Mouse (Mus musculus): ENCODE measurements around the gene Maz. TPM values are rescaled to one million over a fixed set of nuclear protein-coding genes. Genes with fewer than 3 reads are reported as not detected.

Gene Maz
- polyA plus RNA-seq, 1 experiment, result 161 TPM

GRCm38 (mm10) chr7:127030172-127030571 lies 3.3 kb upstream of the Maz start:
- H3K27ac ChIP-seq (ENCODE audit: insufficient read depth, low read depth, low read length), result no peak overlapping the region
- no peak overlapping the region for H3K4me3 ChIP-seq (ENCODE audit: insufficient read depth, low read length)
- peaks cover 10% of the 10 kb centered on the region for H3K4me1 ChIP-seq (ENCODE audit: control insufficient read depth, insufficient read depth, low read length)
- no peak for TF ChIP-seq CTCF (IDR thresholded peaks at IDR 0.05; ENCODE audit: low read depth, low read length)
- no peak for TF ChIP-seq POLR2A (IDR thresholded peaks at IDR 0.05; ENCODE audit: borderline replicate concordance, low read depth, low read length)

GRCm38 (mm10) chr7:127027885-127028284 lies 1.0 kb upstream of the Maz start:
- Histone ChIP-seq H3K27ac (ENCODE audit: insufficient read depth, low read depth, low read length) (peak overlapping the region; percentile 91), H3K4me1 (ENCODE audit: control insufficient read depth, insufficient read depth, low read length) (peaks cover 19% of the 10 kb centered on the region), H3K4me3 (ENCODE audit: insufficient read depth, low read length) (peak overlapping the region; percentile 62)
- TF ChIP-seq POLR2A (IDR thresholded peaks at IDR 0.05; ENCODE audit: borderline replicate concordance, low read depth, low read length), result no peak
- no peak for TF ChIP-seq CTCF (IDR thresholded peaks at IDR 0.05; ENCODE audit: low read depth, low read length)

GRCm38 (mm10) chr7:127026616-127026983 lies 237 bp downstream of the Maz start:
- TF ChIP-seq POLR2A (IDR thresholded peaks at IDR 0.05; ENCODE audit: borderline replicate concordance, low read depth, low read length), result no peak
- no peak for TF ChIP-seq CTCF (IDR thresholded peaks at IDR 0.05; ENCODE audit: low read depth, low read length)
- H3K4me3 ChIP-seq (ENCODE audit: insufficient read depth, low read length), result peak overlapping the region; percentile 76
- peaks cover 30% of the 10 kb centered on the region for H3K4me1 ChIP-seq (ENCODE audit: control insufficient read depth, insufficient read depth, low read length)
- peak overlapping the region; percentile 94 for H3K27ac ChIP-seq (ENCODE audit: insufficient read depth, low read depth, low read length)

GRCm38 (mm10) chr7:127026161-127026600 lies 656 bp downstream of the Maz start:
- TF ChIP-seq CTCF (IDR thresholded peaks at IDR 0.05; ENCODE audit: low read depth, low read length) (no peak), POLR2A (IDR thresholded peaks at IDR 0.05; ENCODE audit: borderline replicate concordance, low read depth, low read length) (no peak)
- peak overlapping the region; percentile 94 for H3K27ac ChIP-seq (ENCODE audit: insufficient read depth, low read depth, low read length)
- H3K4me3 ChIP-seq (ENCODE audit: insufficient read depth, low read length), result peak overlapping the region; percentile 76
- peaks cover 31% of the 10 kb centered on the region for H3K4me1 ChIP-seq (ENCODE audit: control insufficient read depth, insufficient read depth, low read length)

GRCm38 (mm10) chr7:127025556-127026160 lies 1.2 kb downstream of the Maz start:
- peak overlapping the region; percentile 94 for H3K27ac ChIP-seq (ENCODE audit: insufficient read depth, low read depth, low read length)
- peak overlapping the region; percentile 76 for H3K4me3 ChIP-seq (ENCODE audit: insufficient read depth, low read length)
- TF ChIP-seq POLR2A (IDR thresholded peaks at IDR 0.05; ENCODE audit: borderline replicate concordance, low read depth, low read length), result no peak
- TF ChIP-seq CTCF (IDR thresholded peaks at IDR 0.05; ENCODE audit: low read depth, low read length), result no peak
- peaks cover 31% of the 10 kb centered on the region for H3K4me1 ChIP-seq (ENCODE audit: control insufficient read depth, insufficient read depth, low read length)

GRCm38 (mm10) chr7:127024755-127025555 lies 1.9 kb downstream of the Maz start:
- Histone ChIP-seq H3K4me1 (ENCODE audit: control insufficient read depth, insufficient read depth, low read length) (peaks cover 31% of the 10 kb centered on the region), H3K4me3 (ENCODE audit: insufficient read depth, low read length) (peak overlapping the region; percentile 76), H3K27ac (ENCODE audit: insufficient read depth, low read depth, low read length) (peak overlapping the region; percentile 94)
- TF ChIP-seq CTCF (IDR thresholded peaks at IDR 0.05; ENCODE audit: low read depth, low read length) (no peak), POLR2A (IDR thresholded peaks at IDR 0.05; ENCODE audit: borderline replicate concordance, low read depth, low read length) (peak; percentile 22; the same call in 1 of the 2 replicates)

- peak overlapping the region; percentile 94 for H3K27ac ChIP-seq (ENCODE audit: insufficient read depth, low read depth, low read length)
- H3K4me3 ChIP-seq (ENCODE audit: insufficient read depth, low read length), result peak overlapping the region; percentile 76
- peaks cover 31% of the 10 kb centered on the region for H3K4me1 ChIP-seq (ENCODE audit: control insufficient read depth, insufficient read depth, low read length)
- TF ChIP-seq CTCF (IDR thresholded peaks at IDR 0.05; ENCODE audit: low read depth, low read length) (no peak), POLR2A (IDR thresholded peaks at IDR 0.05; ENCODE audit: borderline replicate concordance, low read depth, low read length) (no peak)
These were observed 2.7 kb downstream of the Maz start for GRCm38 (mm10) chr7:127023896-127024690.

GRCm38 (mm10) chr7:127023272-127023691 lies 3.6 kb downstream of the Maz start:
- Histone ChIP-seq H3K4me1 (ENCODE audit: control insufficient read depth, insufficient read depth, low read length) (peaks cover 26% of the 10 kb centered on the region), H3K27ac (ENCODE audit: insufficient read depth, low read depth, low read length) (no peak overlapping the region), H3K4me3 (ENCODE audit: insufficient read depth, low read length) (peak overlapping the region; percentile 25)
- no peak for TF ChIP-seq POLR2A (IDR thresholded peaks at IDR 0.05; ENCODE audit: borderline replicate concordance, low read depth, low read length)
- TF ChIP-seq CTCF (IDR thresholded peaks at IDR 0.05; ENCODE audit: low read depth, low read length), result no peak

- Histone ChIP-seq H3K27ac (ENCODE audit: insufficient read depth, low read depth, low read length) (no peak overlapping the region), H3K4me1 (ENCODE audit: control insufficient read depth, insufficient read depth, low read length) (peaks cover 21% of the 10 kb centered on the region), H3K4me3 (ENCODE audit: insufficient read depth, low read length) (peak overlapping the region; percentile 25; the same call in 1 of the 2 replicates)
- TF ChIP-seq CTCF (IDR thresholded peaks at IDR 0.05; ENCODE audit: low read depth, low read length) (no peak), POLR2A (IDR thresholded peaks at IDR 0.05; ENCODE audit: borderline replicate concordance, low read depth, low read length) (no peak)
These were observed 4.1 kb downstream of the Maz start for GRCm38 (mm10) chr7:127022528-127023271.

Measured in bone marrow macrophage, adult 2 months (primary cell).